Mouse (Mus musculus) forebrain, embryonic 10.5 days (tissue): ENCODE measurements around the gene Ifitm6. TPM values are rescaled to one million over a fixed set of nuclear protein-coding genes. Genes with fewer than 3 reads are reported as not detected.

Experiments used
- DNase-seq: peaks from one replicate; pipeline ENCODE4 v3.0.0-alpha.2; 2017; ENCODE audit warnings: low spot score; ENCODE audit errors: extremely low spot score
- H3K27ac ChIP-seq: fragments of 300-500 bp; sonication (generic); 2 replicates; pipeline ENCODE4 v1.5.1; 2016; ENCODE audit warnings: mild to moderate bottlenecking
- H3K27me3 ChIP-seq: fragments of 300-500 bp; sonication (generic); 2 replicates; pipeline ENCODE4 v1.6.1; 2016; ENCODE audit warnings: mild to moderate bottlenecking; ENCODE audit not compliant: poor library complexity, severe bottlenecking
- H3K36me3 ChIP-seq: fragments of 300-500 bp; sonication (generic); replicated peaks from 2 replicates; pipeline ENCODE4 v1.6.1; 2016; ENCODE audit warnings: mild to moderate bottlenecking, moderate library complexity
- H3K4me1 ChIP-seq: fragments of 300-500 bp; sonication (generic); 2 replicates; pipeline ENCODE4 v1.6.1; 2016
- H3K4me3 ChIP-seq: fragments of 300-500 bp; sonication (generic); 2 replicates; pipeline ENCODE4 v1.5.1; 2016; ENCODE audit warnings: mild to moderate bottlenecking, moderate library complexity
- H3K9me3 ChIP-seq: fragments of 300-500 bp; sonication (generic); 2 replicates; pipeline ENCODE4 v1.6.1; 2016; ENCODE audit warnings: mild to moderate bottlenecking, moderate library complexity
- WGBS: fragments of 180-500 bp; shearing (Covaris S2); methylation state at CpG from one replicate; pipeline ENCODE4 v1.1.7; 2016; 5-methylcytosine and 5-hydroxymethylcytosine counted together
- polyA plus RNA-seq: library from polyadenylated mRNA; unstranded; fragments of >200 nt; fragmentation: Nextera tagmentation; extraction: Ambion mirVana; gene quantifications from 2 replicates; pipeline ENCODE4 v1.2.1, GENCODE M21; 2016

The Ifitm6 gene
- polyA plus RNA-seq, 1 experiment from 2014 or later = not detected

- peaks cover 20% of the 10 kb centered on the region for H3K36me3 ChIP-seq
- 84% methylated on average over 2 of the region's 2 CpGs for WGBS
- no peak for DNase-seq
- H3K4me1 ChIP-seq = peaks cover 14% of the 10 kb centered on the region
- no peak overlapping the region for H3K27ac ChIP-seq
- H3K27me3 ChIP-seq = 0 out of 2 replicates have a peak, but pooled peaks cover under 1% of the 10 kb centered on the region
- H3K9me3 ChIP-seq = peaks cover 3% of the 10 kb centered on the region; the same call in 1 of the 2 replicates
- H3K4me3 ChIP-seq = no peak overlapping the region
These were observed 34.7 kb upstream of the Ifitm6 start for GRCm38 (mm10) chr7:141052421-141052820.

- no peak overlapping the region for H3K4me3 ChIP-seq
- no peak for DNase-seq
- WGBS = 93% methylated on average over 4 of the region's 4 CpGs
These were observed 34.3 kb upstream of the Ifitm6 start for GRCm38 (mm10) chr7:141052016-141052415.

GRCm38 (mm10) chr7:141051060-141051685 is 33.4 kb upstream of the Ifitm6 start:
- Histone ChIP-seq H3K27me3 (peaks cover 11% of the 10 kb centered on the region), H3K27ac (no peak overlapping the region), H3K4me1 (peaks cover 21% of the 10 kb centered on the region), H3K9me3 (peaks cover 3% of the 10 kb centered on the region; the same call in 1 of the 2 replicates), H3K36me3 (peaks cover 7% of the 10 kb centered on the region), H3K4me3 (no peak overlapping the region)
- 78% methylated on average over 17 of the region's 17 CpGs for WGBS
- no peak for DNase-seq

More at GRCm38 (mm10) chr7:141052016-141052415, 34.3 kb upstream of the Ifitm6 start:
- peaks cover 18% of the 10 kb centered on the region for H3K4me1 ChIP-seq
- no peak overlapping the region for H3K27ac ChIP-seq
- H3K36me3 ChIP-seq = peaks cover 16% of the 10 kb centered on the region
- peaks cover 3% of the 10 kb centered on the region; the same call in 1 of the 2 replicates for H3K9me3 ChIP-seq
- H3K27me3 ChIP-seq = peaks cover 4% of the 10 kb centered on the region

DNA sequence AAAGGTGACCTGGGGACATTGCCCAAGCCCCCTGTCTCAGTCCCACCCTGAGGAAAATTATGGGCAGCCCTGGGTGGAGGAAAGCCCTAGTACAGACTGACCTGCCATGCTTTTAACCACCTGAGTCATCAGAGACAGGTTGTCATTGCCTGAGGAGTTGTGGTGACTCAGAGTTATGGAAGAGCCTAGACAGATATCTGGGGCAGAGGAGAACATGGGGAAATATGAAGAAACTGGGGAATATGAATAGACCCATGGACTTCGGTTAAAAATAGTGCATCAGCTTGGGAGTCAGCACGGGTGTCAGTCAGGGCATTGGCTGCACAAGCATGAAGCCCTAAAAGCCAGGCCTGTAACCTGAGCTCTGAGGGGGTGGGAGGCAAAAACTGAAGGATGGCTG is 31.6 kb upstream of the Ifitm6 start:
- Histone ChIP-seq H3K4me3 (no peak overlapping the region), H3K9me3 (no peaks in the 10 kb centered on the region), H3K4me1 (peaks cover 21% of the 10 kb centered on the region), H3K27ac (no peak overlapping the region), H3K36me3 (no peaks in the 10 kb centered on the region), H3K27me3 (peaks cover 11% of the 10 kb centered on the region)
- no peak for DNase-seq
- 92% methylated on average over 2 of the region's 2 CpGs for WGBS

- Histone ChIP-seq H3K27ac (peak overlapping the region; percentile 48), H3K36me3 (no peaks in the 10 kb centered on the region), H3K4me3 (peak overlapping the region; percentile 47), H3K4me1 (peaks cover 21% of the 10 kb centered on the region), H3K9me3 (no peaks in the 10 kb centered on the region), H3K27me3 (peaks cover 11% of the 10 kb centered on the region)
- peak; percentile 93 for DNase-seq
- 11% methylated on average over 21 of the region's 21 CpGs for WGBS
These were observed 30.8 kb upstream of the Ifitm6 start for GRCm38 (mm10) chr7:141048226-141049218.

DNA sequence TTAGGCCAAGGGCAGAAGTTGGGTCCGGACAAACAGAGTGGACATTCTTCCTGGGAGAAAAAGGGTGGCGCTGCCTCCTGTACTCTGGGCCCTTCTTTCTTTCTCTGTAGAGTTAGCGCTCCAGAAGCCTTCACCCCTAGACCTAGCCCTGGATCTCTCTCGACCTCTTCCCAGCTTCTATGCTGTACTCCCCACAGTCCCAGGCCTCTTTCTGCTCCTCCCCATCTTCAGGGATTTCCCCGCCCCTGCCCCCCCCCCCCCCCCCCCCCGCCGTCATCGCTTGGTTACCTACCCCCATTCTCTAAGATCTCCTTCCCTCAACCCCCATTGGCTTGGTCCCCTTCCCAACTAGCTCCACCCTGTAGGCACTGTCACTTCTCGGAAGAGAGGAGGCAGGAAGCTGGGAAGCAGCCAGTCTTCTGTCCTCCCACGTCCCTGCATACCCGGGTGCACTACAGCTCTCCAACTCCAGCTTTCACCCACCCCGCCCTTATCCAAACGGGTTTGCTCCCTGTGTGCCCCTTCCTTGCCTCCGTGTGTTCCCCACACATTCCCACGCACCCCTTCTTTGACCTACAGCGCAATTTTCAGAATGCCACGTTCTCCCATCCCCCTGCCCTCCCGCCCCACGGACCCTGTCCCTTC is 30.0 kb upstream of the Ifitm6 start:
- WGBS = 8% methylated on average over 16 of the region's 19 CpGs
- Histone ChIP-seq H3K27me3 (peaks cover 11% of the 10 kb centered on the region), H3K4me1 (peaks cover 21% of the 10 kb centered on the region), H3K36me3 (no peaks in the 10 kb centered on the region), H3K9me3 (no peaks in the 10 kb centered on the region), H3K4me3 (peak overlapping the region; percentile 47), H3K27ac (peak overlapping the region; percentile 48)
- peak; percentile 46 for DNase-seq

- Histone ChIP-seq H3K27ac (peak overlapping the region; percentile 48; the same call in 1 of the 2 replicates), H3K36me3 (no peaks in the 10 kb centered on the region), H3K4me3 (peak overlapping the region; percentile 47), H3K4me1 (peaks cover 21% of the 10 kb centered on the region), H3K9me3 (no peaks in the 10 kb centered on the region), H3K27me3 (peaks cover 11% of the 10 kb centered on the region)
- DNase-seq = no peak
- 78% methylated on average over 6 of the region's 6 CpGs for WGBS
These were observed 29.3 kb upstream of the Ifitm6 start for GRCm38 (mm10) chr7:141046931-141047580.

GRCm38 (mm10) chr7:141042539-141042938 is 24.8 kb upstream of the Ifitm6 start:
- 49% methylated on average over 4 of the region's 4 CpGs for WGBS
- Histone ChIP-seq H3K4me3 (no peak overlapping the region), H3K9me3 (no peaks in the 10 kb centered on the region; the same call in 1 of the 2 replicates), H3K36me3 (no peaks in the 10 kb centered on the region), H3K27me3 (peaks cover 11% of the 10 kb centered on the region), H3K27ac (no peak overlapping the region), H3K4me1 (peaks cover 16% of the 10 kb centered on the region)
- no peak for DNase-seq

- WGBS = 51% methylated on average over 5 of the region's 5 CpGs
- H3K9me3 ChIP-seq = no peaks in the 10 kb centered on the region; the same call in 1 of the 2 replicates
- H3K4me1 ChIP-seq = 0 out of 2 replicates have a peak, but pooled peaks cover 8% of the 10 kb centered on the region
- no peaks in the 10 kb centered on the region for H3K36me3 ChIP-seq
- H3K27me3 ChIP-seq = peaks cover 3% of the 10 kb centered on the region
- no peak for DNase-seq
- H3K4me3 ChIP-seq = no peak overlapping the region
- H3K27ac ChIP-seq = no peak overlapping the region; the same call in 1 of the 2 replicates
These were observed 23.9 kb upstream of the Ifitm6 start for GRCm38 (mm10) chr7:141041661-141042060.

- WGBS = 54% methylated on average over 6 of the region's 9 CpGs
- DNase-seq = no peak
- Histone ChIP-seq H3K27me3 (no peaks in the 10 kb centered on the region), H3K4me1 (0 out of 2 replicates have a peak, but pooled peaks cover 8% of the 10 kb centered on the region), H3K27ac (no peak overlapping the region), H3K4me3 (no peak overlapping the region), H3K9me3 (no peaks in the 10 kb centered on the region; the same call in 1 of the 2 replicates), H3K36me3 (no peaks in the 10 kb centered on the region)
These were observed 23.3 kb upstream of the Ifitm6 start for GRCm38 (mm10) chr7:141040867-141041606.

- H3K4me3 ChIP-seq = no peak overlapping the region
- H3K4me1 ChIP-seq = 0 out of 2 replicates have a peak, but pooled peaks cover 8% of the 10 kb centered on the region
- H3K36me3 ChIP-seq = no peaks in the 10 kb centered on the region
- WGBS = 92% methylated on average over 4 of the region's 4 CpGs
- H3K27me3 ChIP-seq = no peaks in the 10 kb centered on the region
- H3K9me3 ChIP-seq = no peaks in the 10 kb centered on the region; the same call in 1 of the 2 replicates
- H3K27ac ChIP-seq = no peak overlapping the region
- DNase-seq = no peak
These were observed 21.8 kb upstream of the Ifitm6 start for GRCm38 (mm10) chr7:141039386-141040107.
